Mouse (Mus musculus) thymus, postnatal 0 days (tissue): Measurements from ENCODE around the gene Gm10097. TPM values are rescaled to one million over a fixed set of nuclear protein-coding genes. Genes with fewer than 3 reads are reported as not detected.

Experiments
- DNase-seq: peaks from one replicate; pipeline ENCODE4 v3.0.0-alpha.2; 2015; ENCODE audit warnings: low spot score
- polyA plus RNA-seq: library from polyadenylated mRNA; unstranded; fragments of >200 nt; fragmentation: Nextera tagmentation; extraction: Ambion mirVana; gene quantifications from 2 replicates; pipeline ENCODE4 v1.2.1, GENCODE M21; 2015

The Gm10097 gene
- 0.10 and 0.17 TPM in 2 replicates for polyA plus RNA-seq

- no peak for DNase-seq
Measured at GRCm38 (mm10) chr10:5068676-5069265, at the start of gene Gm10097. Gene Gm10097, plus strand, starts transcription at chr10:5069192.

- DNase-seq, result no peak
Measured at GRCm38 (mm10) chr10:5025906-5026305, 43.1 kb upstream of the Gm10097 start.

- DNase-seq, result no peak
Measured at GRCm38 (mm10) chr10:5027208-5027607, 41.8 kb upstream of the Gm10097 start.

- no peak for DNase-seq
Measured at GRCm38 (mm10) chr10:5028301-5028700, 40.7 kb upstream of the Gm10097 start.

GRCm38 (mm10) chr10:5029161-5029560, 39.8 kb upstream of the Gm10097 start:
- no peak for DNase-seq

- DNase-seq, result no peak
Measured at GRCm38 (mm10) chr10:5029883-5030282, 39.1 kb upstream of the Gm10097 start.

GRCm38 (mm10) chr10:5032192-5033048, 36.6 kb upstream of the Gm10097 start:
- no peak for DNase-seq

- no peak for DNase-seq
Measured at GRCm38 (mm10) chr10:5041254-5041653, 27.7 kb upstream of the Gm10097 start.

GRCm38 (mm10) chr10:5044481-5044880, 24.5 kb upstream of the Gm10097 start:
- DNase-seq, result no peak

GRCm38 (mm10) chr10:5045213-5045612, 23.8 kb upstream of the Gm10097 start:
- no peak for DNase-seq

- no peak for DNase-seq
Measured at GRCm38 (mm10) chr10:5045671-5046070, 23.3 kb upstream of the Gm10097 start.

- no peak for DNase-seq
Measured at GRCm38 (mm10) chr10:5056243-5056735, 12.7 kb upstream of the Gm10097 start.

GRCm38 (mm10) chr10:5056940-5057339, 12.1 kb upstream of the Gm10097 start:
- DNase-seq, result no peak

GRCm38 (mm10) chr10:5057661-5058060, 11.3 kb upstream of the Gm10097 start:
- DNase-seq, result no peak

- DNase-seq, result no peak
Measured at GRCm38 (mm10) chr10:5058876-5059275, 10.1 kb upstream of the Gm10097 start.

GRCm38 (mm10) chr10:5059983-5060382, 9.0 kb upstream of the Gm10097 start:
- no peak for DNase-seq

GRCm38 (mm10) chr10:5067113-5067512, 1.9 kb upstream of the Gm10097 start:
- DNase-seq, result no peak

- no peak for DNase-seq
Measured at GRCm38 (mm10) chr10:5070168-5070940, 1.4 kb downstream of the Gm10097 start.

- DNase-seq, result no peak
Measured at GRCm38 (mm10) chr10:5070941-5071231, 1.9 kb downstream of the Gm10097 start.

GRCm38 (mm10) chr10:5072054-5072453, 3.1 kb downstream of the Gm10097 start:
- DNase-seq, result no peak

- DNase-seq, result no peak
Measured at GRCm38 (mm10) chr10:5075724-5076123, 6.7 kb downstream of the Gm10097 start.

GRCm38 (mm10) chr10:5079945-5080468, 11.0 kb downstream of the Gm10097 start:
- DNase-seq, result peak; percentile 43
